Mouse (Mus musculus) myocyte (in vitro differentiated cells): ENCODE results near the gene Arfip1. TPM values are rescaled to one million over a fixed set of nuclear protein-coding genes. Genes with fewer than 3 reads are reported as not detected.
"Not testable (repeated sequence)": the region's sequence is repeated elsewhere in the genome, so short reads cannot be mapped to it uniquely, and the experiment has no call there.

ENCODE experiments used
- H3K27me3 ChIP-seq: one replicate; pipeline ENCODE4 v1.6.1; 2011; ENCODE audit not compliant: control insufficient read depth, insufficient read depth, insufficient read length
- H3K36me3 ChIP-seq: one replicate; pipeline ENCODE4 v1.6.1; 2011; ENCODE audit not compliant: control insufficient read depth, insufficient read depth
- H3K4me2 ChIP-seq: one replicate; pipeline ENCODE4 v1.6.1; 2011; ENCODE audit warnings: low read depth, control low read depth
- H3K4me3 ChIP-seq: one replicate; pipeline ENCODE4 v1.5.1; 2011; ENCODE audit warnings: mild to moderate bottlenecking, control low read depth, moderate library complexity
- H3K79me2 ChIP-seq: one replicate; pipeline ENCODE4 v1.6.1; 2011; ENCODE audit not compliant: control insufficient read depth, insufficient read depth
- H3ac ChIP-seq: one replicate; pipeline ENCODE4 v1.6.1; 2011; ENCODE audit not compliant: control insufficient read depth, insufficient read length
- CEBPB ChIP-seq: IDR thresholded peaks from 2 replicates; pipeline ENCODE4 v1.6.1; 2011; ENCODE audit warnings: mild to moderate bottlenecking, moderate library complexity; ENCODE audit not compliant: poor library complexity, insufficient read depth, severe bottlenecking
- E2F4 ChIP-seq: IDR thresholded peaks from one replicate; pipeline ENCODE4 v1.6.1; 2011; ENCODE audit warnings: mild to moderate bottlenecking, control low read depth, moderate library complexity; ENCODE audit not compliant: insufficient read depth
- MAX ChIP-seq: IDR thresholded peaks from one replicate; pipeline ENCODE4 v1.6.1; 2011; ENCODE audit warnings: low read depth, mild to moderate bottlenecking, control low read depth
- MYOD1 ChIP-seq, 3 experiments: IDR thresholded peaks; one replicate each; pipeline ENCODE4 v1.6.1; 2011; ENCODE audit warnings: control low read depth in 2 of 3, low read depth in 2 of 3, mild to moderate bottlenecking in 2 of 3, moderate library complexity in 1 of 3; ENCODE audit not compliant: insufficient read length in 2 of 3, control insufficient read depth in 1 of 3
- MYOG ChIP-seq, 3 experiments: IDR thresholded peaks; one replicate each; pipeline ENCODE4 v1.6.1; 2011; ENCODE audit warnings: control low read depth in 2 of 3, low read depth in 2 of 3, mild to moderate bottlenecking in 2 of 3; ENCODE audit not compliant: insufficient read length in 2 of 3, control insufficient read depth in 1 of 3, insufficient read depth in 1 of 3
- POLR2A ChIP-seq: IDR thresholded peaks from one replicate; pipeline ENCODE4 v1.6.1; 2011; ENCODE audit warnings: low read depth, mild to moderate bottlenecking, control low read depth, moderate library complexity; ENCODE audit not compliant: insufficient read length
- POLR2AphosphoS2 ChIP-seq: IDR thresholded peaks from one replicate; pipeline ENCODE4 v1.6.1; 2011; ENCODE audit warnings: low read depth, control low read depth; ENCODE audit not compliant: insufficient read length
- REST ChIP-seq: IDR thresholded peaks from one replicate; pipeline ENCODE4 v1.6.1; 2011; ENCODE audit warnings: mild to moderate bottlenecking, control low read depth, moderate library complexity; ENCODE audit not compliant: insufficient read depth, insufficient read length
- SRF ChIP-seq: IDR thresholded peaks from one replicate; pipeline ENCODE4 v1.6.1; 2011; ENCODE audit warnings: low read depth; ENCODE audit not compliant: control insufficient read depth, insufficient read length
- TCF12 ChIP-seq: IDR thresholded peaks from one replicate; pipeline ENCODE4 v1.6.1; 2011; ENCODE audit warnings: mild to moderate bottlenecking, control low read depth; ENCODE audit not compliant: poor library complexity, insufficient read depth, severe bottlenecking
- TCF3 ChIP-seq: IDR thresholded peaks from one replicate; pipeline ENCODE4 v1.6.1; 2011; ENCODE audit warnings: low read depth, control low read depth; ENCODE audit not compliant: insufficient read length
- USF1 ChIP-seq: IDR thresholded peaks from one replicate; pipeline ENCODE4 v1.6.1; 2011; ENCODE audit warnings: low read depth, mild to moderate bottlenecking, control low read depth, moderate library complexity
- polyA plus RNA-seq: library from polyadenylated mRNA; unstranded; fragments of >200 nt; fragmentation: generic; extraction: Trizol; gene quantifications from one replicate; pipeline ENCODE4 v1.2.1, GENCODE M21; 2012; ENCODE audit warnings: missing spikeins

Gene Arfip1
- polyA plus RNA-seq, 1 experiment: 28.2 TPM

GRCm38 (mm10) chr3:84563415-84563814 lies 19.0 kb downstream of the Arfip1 start:
- TF ChIP-seq TCF3 (no peak), SRF (no peak), CEBPB (no peak), USF1 (no peak), REST (no peak), MAX (no peak), MYOG (IDR thresholded peaks at IDR 0.05; ENCODE audit: control insufficient read depth in 1 of 3, insufficient read depth in 1 of 3, insufficient read length in 2 of 3, low read depth in 2 of 3) (no peak), TCF12 (no peak), MYOD1 (IDR thresholded peaks at IDR 0.05; ENCODE audit: control insufficient read depth in 1 of 3, insufficient read length in 2 of 3, low read depth in 2 of 3) (no peak), POLR2A (no peak), POLR2AphosphoS2 (no peak), E2F4 (no peak)
- H3K4me2 ChIP-seq: no peak overlapping the region
- peaks cover 92% of the 10 kb centered on the region for H3K79me2 ChIP-seq
- no peaks in the 10 kb centered on the region for H3K36me3 ChIP-seq
- no peak overlapping the region for H3K4me3 ChIP-seq
- no peak overlapping the region for H3ac ChIP-seq
- H3K27me3 ChIP-seq: no peaks in the 10 kb centered on the region

DNA sequence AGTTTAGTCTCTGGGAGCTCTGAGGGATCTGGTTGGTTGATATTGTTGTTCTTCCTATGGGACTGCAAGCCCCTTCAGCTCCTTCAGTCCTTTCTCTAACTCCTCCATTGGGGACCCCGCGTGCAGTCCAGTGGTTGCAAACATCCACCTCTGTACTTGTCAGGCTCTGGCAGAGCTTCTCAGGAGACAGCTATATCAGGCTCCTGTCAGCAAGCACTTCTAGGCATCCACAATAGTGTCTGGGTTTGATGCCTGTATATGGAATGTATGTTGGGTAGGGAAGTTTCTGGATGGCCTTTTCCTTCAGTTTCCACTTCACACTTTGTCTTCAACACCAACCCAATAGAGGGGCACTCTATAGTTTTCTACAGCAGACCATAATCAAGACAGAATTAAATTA lies 19.5 kb downstream of the Arfip1 start:
- not testable (repeated sequence) for H3K36me3 ChIP-seq, H3K27me3 ChIP-seq, H3ac ChIP-seq, H3K4me2 ChIP-seq, H3K4me3 ChIP-seq
- H3K79me2 ChIP-seq: peaks cover 92% of the 10 kb centered on the region

DNA sequence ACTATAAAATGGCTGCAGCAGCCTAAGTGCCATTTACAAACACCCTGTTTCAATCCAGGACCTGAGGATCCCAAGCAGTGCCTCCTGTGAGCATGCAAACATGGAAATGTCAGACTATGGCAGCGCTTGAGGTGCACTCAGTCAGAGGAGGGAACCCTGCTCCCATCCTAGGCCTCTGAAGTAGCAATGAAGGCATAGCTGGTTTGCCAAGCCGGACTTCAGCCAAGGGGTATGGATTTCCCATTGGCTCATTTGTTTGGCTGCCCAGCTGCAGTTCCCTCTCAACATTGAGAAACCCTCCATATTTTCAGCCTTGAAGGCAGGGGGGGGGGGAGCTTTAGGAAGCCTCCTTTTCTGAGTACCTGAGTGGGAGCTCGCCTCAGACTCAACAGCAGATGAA lies 24.1 kb downstream of the Arfip1 start:
- Histone ChIP-seq H3ac (no peak overlapping the region), H3K4me2 (no peak overlapping the region), H3K27me3 (no peaks in the 10 kb centered on the region), H3K79me2 (peaks cover 86% of the 10 kb centered on the region), H3K4me3 (no peak overlapping the region), H3K36me3 (no peaks in the 10 kb centered on the region)
- TF ChIP-seq MAX (no peak), USF1 (no peak), REST (no peak), SRF (no peak), CEBPB (no peak), POLR2AphosphoS2 (no peak), E2F4 (no peak), MYOG (IDR thresholded peaks at IDR 0.05; ENCODE audit: control insufficient read depth in 1 of 3, insufficient read depth in 1 of 3, insufficient read length in 2 of 3, low read depth in 2 of 3) (no peak), TCF3 (no peak), MYOD1 (IDR thresholded peaks at IDR 0.05; ENCODE audit: control insufficient read depth in 1 of 3, insufficient read length in 2 of 3, low read depth in 2 of 3) (no peak), TCF12 (no peak), POLR2A (no peak)

- peaks cover 83% of the 10 kb centered on the region for H3K79me2 ChIP-seq
- H3K27me3 ChIP-seq: no peaks in the 10 kb centered on the region
- H3K36me3 ChIP-seq: no peaks in the 10 kb centered on the region
- H3K4me2 ChIP-seq: peak overlapping the region; percentile 4
- no peak overlapping the region for H3K4me3 ChIP-seq
- no peak overlapping the region for H3ac ChIP-seq
- TF ChIP-seq REST (no peak), TCF12 (peak; percentile 72), POLR2AphosphoS2 (no peak), MYOG (IDR thresholded peaks at IDR 0.05; ENCODE audit: control insufficient read depth in 1 of 3, insufficient read depth in 1 of 3, insufficient read length in 2 of 3, low read depth in 2 of 3) (peak; percentile 39 to 93 (median 90)), TCF3 (peak; percentile 5), E2F4 (no peak), USF1 (no peak), MAX (no peak), CEBPB (peak; percentile 63; the same call in 1 of the 2 replicates), SRF (no peak), POLR2A (no peak), MYOD1 (IDR thresholded peaks at IDR 0.05; ENCODE audit: control insufficient read depth in 1 of 3, insufficient read length in 2 of 3, low read depth in 2 of 3) (peak; percentile 44 to 84 (median 62))
Measured at GRCm38 (mm10) chr3:84555780-84556179, 26.6 kb downstream of the Arfip1 start.

DNA sequence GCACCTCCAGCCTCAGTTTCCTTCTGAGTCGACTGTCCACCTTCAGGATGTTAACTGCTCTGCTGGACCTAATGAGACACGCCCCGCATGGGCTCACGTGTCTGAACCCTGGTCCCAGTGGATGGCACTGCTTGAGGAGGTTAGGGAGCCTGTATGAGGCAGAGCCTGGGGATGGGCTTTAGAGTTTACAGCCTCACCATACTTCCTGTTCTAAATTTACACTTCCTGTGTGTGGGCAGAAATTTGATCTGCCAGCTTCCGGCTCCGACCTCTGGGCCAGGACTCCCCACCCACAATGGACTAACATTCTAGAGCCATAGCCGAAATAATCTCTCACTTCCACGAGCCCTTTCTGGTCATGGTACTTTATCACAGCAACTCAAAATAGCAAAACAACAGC lies 35.2 kb downstream of the Arfip1 start:
- TF ChIP-seq E2F4: no peak
- TF ChIP-seq MYOD1 (IDR thresholded peaks at IDR 0.05; ENCODE audit: control insufficient read depth in 1 of 3, insufficient read length in 2 of 3, low read depth in 2 of 3): no peak
- TF ChIP-seq POLR2AphosphoS2: no peak
- TF ChIP-seq TCF3: no peak
- TF ChIP-seq REST: no peak
- TF ChIP-seq TCF12: no peak
- no peak for TF ChIP-seq SRF
- no peak for TF ChIP-seq CEBPB
- TF ChIP-seq MAX: no peak
- TF ChIP-seq POLR2A: no peak
- no peak for TF ChIP-seq USF1
- TF ChIP-seq MYOG (IDR thresholded peaks at IDR 0.05; ENCODE audit: control insufficient read depth in 1 of 3, insufficient read depth in 1 of 3, insufficient read length in 2 of 3, low read depth in 2 of 3): no peak
- Histone ChIP-seq H3K4me2 (no peak overlapping the region), H3K27me3 (no peaks in the 10 kb centered on the region), H3K79me2 (peaks cover 57% of the 10 kb centered on the region), H3K36me3 (no peaks in the 10 kb centered on the region), H3K4me3 (no peak overlapping the region), H3ac (no peak overlapping the region)
